Mouse (Mus musculus) Patski (cell line): ENCODE results near the gene Zfp839. TPM values are rescaled to one million over a fixed set of nuclear protein-coding genes. Genes with fewer than 3 reads are reported as not detected.
A peak's percentile ranks its signal among the peaks of the same experiment; 100 is the strongest.

Experiments used
- ATAC-seq: fragments of 100-300 bp; one replicate; pipeline ENCODE4 v1.8.0; 2021
- CTCF ChIA-PET: fragments of 350-600 bp; sonication (Branson Sonifier 250); formaldehyde crosslinking; loops from one replicate; lab custom pipeline; 2022; ENCODE audit warnings: inconsistent platforms; lab: Charles Lee
- POLR2A ChIA-PET: fragments of 350-600 bp; sonication (Branson Sonifier 250); formaldehyde crosslinking; loops from one replicate; lab custom pipeline; 2022; ENCODE audit warnings: antibody characterized with exemption, inconsistent platforms; lab: Charles Lee
- DNase-seq: peaks from one replicate; pipeline ENCODE4 v3.0.0-alpha.2; 2011; ENCODE audit warnings: low read depth, low spot score
- H3K27me3 ChIP-seq: fragments of 371-371 bp; one replicate; pipeline ENCODE4 v1.5.1; 2021
- CTCF ChIP-seq: fragments of 100-300 bp; IDR thresholded peaks from one replicate; pipeline ENCODE4 v1.5.1; 2021
- in situ Hi-C: fragments of 300-500 bp; cut with MboI; formaldehyde crosslinking; loops from 3 replicates; pipeline ENCODE4 v1.11.1; 2018; ENCODE audit warnings: low pct_unique_long_range_greater_than_20kb, mixed read lengths
- polyA plus RNA-seq: library from polyadenylated mRNA; unstranded; gene quantifications from one replicate; pipeline ENCODE4 v1.2.3, GENCODE M21; 2021

Zfp839 gene
- polyA plus RNA-seq, 1 experiment from 2014 or later, result 7.6 TPM

DNA sequence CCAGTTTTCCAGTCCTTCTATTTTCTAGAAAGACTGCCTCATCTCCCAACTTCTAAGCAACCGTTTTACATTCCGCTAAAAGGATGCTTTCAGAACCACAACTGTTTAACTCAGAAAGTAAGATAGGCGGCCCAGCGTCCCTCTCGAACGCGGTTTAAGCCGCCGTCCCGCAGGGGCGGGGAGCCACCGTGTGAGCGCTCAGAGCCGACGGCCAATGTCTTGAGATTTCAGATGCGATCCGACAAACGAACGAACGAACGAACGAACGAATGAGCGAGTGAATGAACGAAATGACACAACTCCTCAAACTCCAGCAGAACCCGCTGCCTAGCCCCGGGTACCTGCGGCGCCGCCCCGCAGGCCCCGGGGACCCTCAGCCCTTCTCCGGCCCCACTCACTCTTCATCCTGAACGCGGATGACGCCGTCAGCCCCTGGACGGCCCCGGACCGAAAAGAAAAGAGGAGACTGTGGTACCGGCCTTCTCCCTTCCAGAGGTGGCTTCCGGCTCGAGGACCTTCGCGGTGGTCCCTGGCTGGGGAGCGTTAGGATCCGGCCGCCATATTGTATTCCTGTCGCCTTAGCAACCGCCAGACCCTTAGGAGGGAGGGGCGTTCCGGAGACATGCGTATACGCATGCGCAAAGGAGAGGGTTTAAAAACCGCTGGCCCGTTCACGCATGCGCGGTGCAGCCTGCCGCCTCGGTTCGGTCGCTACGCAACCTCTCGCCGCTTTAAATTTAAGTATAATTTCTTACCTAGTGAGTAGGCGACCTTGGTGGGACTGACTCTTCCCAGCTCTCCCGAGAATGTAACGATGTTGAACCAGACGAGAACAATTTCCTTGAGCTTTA lies 9.5 kb upstream of the Zfp839 start, which contains the start of gene Mok:
Gene Mok (minus strand): TSS at position 592 of the 851 bp plus-strand sequence.
- POLR2A ChIA-PET, result no interaction called here
- CTCF ChIA-PET, result interaction anchor here (1.3 kb wide), 1 partner anchor 103 kb away, joined by 3 read pairs; the partner anchor contains the start of gene Wdr20
- in situ Hi-C loops, result loop anchor here (5.0 to 10.0 kb wide), 5 partner anchors 106 to 423 kb away; partner anchors contain the start of genes 1700001K19Rik, Ppp2r5c and Wdr20

DNA sequence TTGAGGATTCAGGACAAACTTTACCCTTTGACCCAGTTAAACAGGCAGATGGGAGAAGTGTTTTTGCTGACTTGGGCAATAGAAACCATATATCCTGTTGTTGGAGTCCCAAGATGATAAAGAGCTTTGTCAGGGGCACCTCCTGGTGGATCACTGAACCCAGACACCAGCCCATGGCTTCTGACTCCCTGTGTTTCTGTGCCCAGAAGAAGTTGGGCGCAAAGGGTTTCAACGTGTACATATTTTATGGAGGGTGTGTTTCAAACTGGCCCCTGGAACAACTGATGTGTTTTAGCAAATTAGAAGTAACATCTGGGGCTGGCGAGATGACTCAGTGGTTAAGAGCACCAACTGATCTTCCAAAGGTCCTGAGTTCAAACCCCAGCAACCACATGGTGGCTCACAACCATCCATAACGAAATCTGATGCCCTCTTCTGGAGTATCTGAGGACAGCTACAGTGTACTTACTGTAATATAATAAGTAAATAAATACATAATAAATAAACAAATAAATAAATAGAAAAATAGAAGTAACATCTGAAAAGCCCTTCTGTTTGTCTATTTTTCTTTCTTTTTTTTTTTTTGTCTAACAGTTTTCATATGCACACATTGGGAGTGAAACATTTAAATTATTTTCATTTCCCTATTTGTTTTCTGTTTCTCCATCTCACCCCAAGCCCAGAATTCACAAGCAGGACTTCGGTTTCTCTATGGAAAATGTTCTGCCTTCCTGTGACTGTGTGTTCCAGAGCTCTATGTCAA lies 8.1 kb upstream of the Zfp839 start:
- H3K27me3 ChIP-seq, result no peaks in the 10 kb centered on the region
- ATAC-seq (no peak), DNase-seq (no peak)
- in situ Hi-C loops, result loop anchor here (5.0 to 10.0 kb wide), 5 partner anchors 107 to 425 kb away; partner anchors contain the start of genes 1700001K19Rik, Ppp2r5c and Wdr20
- TF ChIP-seq CTCF, result no peak
- POLR2A ChIA-PET, result no interaction called here
- CTCF ChIA-PET, result interaction anchor here (1.3 to 1.9 kb wide), 3 partner anchors 104 to 245 kb away, joined by 3 to 6 read pairs (median 4); partner anchors contain the start of genes Hsp90aa1 and Wdr20

More for the DNA sequence above, 9.5 kb upstream of the Zfp839 start, which contains the start of gene Mok:
- DNase-seq (peak; percentile 62), ATAC-seq (peak; percentile 24)
- TF ChIP-seq CTCF, result no peak
- no peaks in the 10 kb centered on the region for H3K27me3 ChIP-seq

DNA sequence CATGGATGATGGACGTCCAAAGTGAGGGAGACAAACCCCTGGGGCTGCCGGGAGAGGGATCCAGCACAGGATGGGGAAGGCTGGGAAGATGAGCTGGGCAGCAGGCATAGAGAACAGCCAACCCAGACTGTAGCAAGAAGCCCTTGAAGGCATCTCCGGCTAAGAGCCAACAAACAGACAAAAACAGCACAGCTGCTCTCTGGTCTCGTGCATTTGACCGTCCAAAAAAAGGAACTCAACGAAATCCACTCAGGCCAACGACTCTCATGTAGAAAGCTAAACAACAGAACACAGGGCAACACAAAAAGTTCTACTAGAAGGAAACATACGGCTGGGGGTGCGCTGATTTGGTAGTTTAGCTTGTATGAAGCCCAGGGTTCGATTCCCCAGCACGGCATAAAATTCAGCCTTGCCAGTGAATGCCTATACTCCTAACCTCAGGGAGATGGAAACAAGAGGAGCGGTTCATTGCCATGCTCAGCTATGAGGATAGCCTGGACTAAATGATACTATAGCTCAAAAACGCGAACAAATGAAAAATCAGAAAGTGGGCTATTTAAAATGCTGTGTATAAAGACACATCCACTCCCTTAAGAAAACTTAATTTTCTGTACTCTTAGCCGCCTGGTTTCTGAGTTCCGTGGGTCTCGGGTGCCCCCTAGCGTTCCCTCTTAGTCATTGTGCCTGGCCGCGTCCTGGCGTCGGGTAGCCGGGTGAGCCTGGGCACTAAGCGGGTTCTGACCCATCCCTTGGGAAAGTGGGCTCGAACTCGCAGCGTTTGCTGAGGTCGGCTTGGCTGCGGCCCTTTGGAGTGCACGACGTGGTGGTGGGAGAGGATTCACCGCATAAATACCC lies 6.6 kb upstream of the Zfp839 start:
- peak; percentile 22 for ATAC-seq
- TF ChIP-seq CTCF, result no peak
- H3K27me3 ChIP-seq, result no peaks in the 10 kb centered on the region
- in situ Hi-C loops, result loop anchor here (5.0 to 10.0 kb wide), 5 partner anchors 109 to 426 kb away; partner anchors contain the start of genes 1700001K19Rik, Ppp2r5c and Wdr20
- DNase-seq, result no peak
- POLR2A ChIA-PET, result no interaction called here
- CTCF ChIA-PET, result interaction anchor here (0.6 to 1.9 kb wide), 10 partner anchors 10 to 389 kb away, joined by 3 to 6 read pairs (median 4); partner anchors contain the start of genes Hsp90aa1 and Wdr20

DNA sequence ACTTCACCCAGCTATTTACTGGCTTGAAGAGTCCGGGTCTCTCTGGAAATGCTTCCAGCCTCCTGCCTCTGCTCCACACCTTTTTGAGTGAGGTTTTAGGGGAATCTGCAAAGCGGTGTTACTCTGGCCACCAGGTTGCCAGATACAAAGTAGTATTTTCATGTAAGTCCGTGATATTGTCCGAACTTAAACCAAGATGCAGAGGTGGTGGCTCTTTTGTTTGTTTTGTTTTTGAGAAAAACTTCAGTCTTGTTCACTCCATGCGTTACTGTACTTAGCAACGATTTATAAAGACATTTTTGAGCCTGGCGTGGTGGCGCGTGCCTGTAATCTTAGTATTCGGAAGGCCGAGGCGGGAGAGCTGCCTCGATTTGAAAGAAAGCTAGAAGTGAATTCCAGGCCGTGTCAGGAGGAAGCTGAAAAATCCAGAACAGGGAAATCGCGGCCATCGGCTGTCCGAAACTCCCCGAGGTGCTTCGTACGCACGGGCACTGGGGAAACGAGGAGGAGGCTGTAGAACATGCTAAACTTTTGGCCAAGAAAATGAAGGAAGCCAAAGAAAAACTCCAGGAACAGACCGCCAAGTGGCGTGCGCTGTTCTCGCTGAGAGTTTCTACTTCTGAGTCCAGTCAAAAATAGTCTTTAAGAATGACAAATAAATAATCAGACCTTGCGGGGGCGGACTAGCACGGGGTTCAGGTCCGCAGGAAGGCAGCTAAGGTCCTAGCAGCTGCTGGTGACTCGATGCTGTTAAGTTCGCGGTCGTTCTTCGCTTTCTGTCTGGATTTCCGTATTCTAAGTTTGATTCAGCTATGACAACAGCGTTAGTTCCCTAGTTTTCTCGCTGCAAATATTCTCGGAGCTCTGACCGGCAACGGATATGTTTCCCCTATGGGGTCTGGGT lies 5.6 kb upstream of the Zfp839 start:
- CTCF ChIA-PET, result interaction anchor here (1.0 kb wide), 1 partner anchor 142 kb away, joined by 4 read pairs; the partner anchor contains the start of gene Hsp90aa1
- no peak for TF ChIP-seq CTCF
- in situ Hi-C loops, result loop anchor here (5.0 to 10.0 kb wide), 5 partner anchors 110 to 427 kb away; partner anchors contain the start of genes 1700001K19Rik, Ppp2r5c and Wdr20
- no peaks in the 10 kb centered on the region for H3K27me3 ChIP-seq
- ATAC-seq, result peak; percentile 9
- POLR2A ChIA-PET, result interaction anchor here (0.6 to 1.2 kb wide), 2 partner anchors 35 to 108 kb away, joined by 3 to 5 read pairs; no protein-coding TSS in a partner anchor
- DNase-seq, result no peak

DNA sequence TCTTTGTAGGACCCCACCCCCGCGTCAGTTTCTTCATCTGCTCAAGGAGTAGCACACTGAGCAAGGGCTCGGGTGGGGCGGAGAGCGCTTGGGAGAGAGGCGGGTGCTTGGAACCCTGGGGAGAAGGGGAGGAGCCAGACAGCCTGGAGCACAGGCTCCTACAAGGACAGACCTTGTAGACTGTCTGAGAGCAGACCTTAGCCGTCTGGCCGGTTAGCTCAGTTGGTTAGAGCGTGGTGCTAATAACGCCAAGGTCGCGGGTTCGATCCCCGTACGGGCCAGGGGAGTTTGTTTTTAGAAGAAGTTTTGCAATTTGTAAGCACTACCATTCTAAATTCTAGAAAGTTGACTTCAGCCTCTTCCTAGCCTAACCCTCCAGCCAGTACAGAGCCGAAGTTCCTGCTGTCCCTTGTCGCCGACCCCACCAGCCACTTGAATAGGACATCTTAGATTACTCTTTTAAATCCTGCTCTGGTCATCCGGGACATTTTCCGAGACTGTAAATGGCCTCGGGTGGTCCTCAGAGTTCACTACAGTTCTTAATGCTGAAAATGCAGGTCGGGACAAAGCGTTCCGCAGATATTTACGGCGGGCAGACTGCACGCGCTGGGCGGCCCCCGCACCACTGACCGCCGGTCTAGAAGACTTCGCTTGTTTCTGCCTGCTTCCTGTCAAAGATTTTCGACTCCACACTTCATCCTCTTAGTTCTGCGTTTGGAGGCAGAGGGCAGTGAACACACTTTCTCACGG lies 4.7 kb upstream of the Zfp839 start:
- in situ Hi-C loops, result loop anchor here (10.0 kb wide), 3 partner anchors 111 to 401 kb away; partner anchors contain the start of genes 1700001K19Rik, Ppp2r5c and Wdr20
- peak; percentile 72 for ATAC-seq
- no peak for TF ChIP-seq CTCF
- ChIA-PET CTCF (no interaction called here), POLR2A (interaction anchor here (1.2 kb wide), 1 partner anchor 36 kb away, joined by 3 read pairs; no protein-coding TSS in a partner anchor)
- DNase-seq, result peak; percentile 90
- H3K27me3 ChIP-seq, result no peaks in the 10 kb centered on the region

DNA sequence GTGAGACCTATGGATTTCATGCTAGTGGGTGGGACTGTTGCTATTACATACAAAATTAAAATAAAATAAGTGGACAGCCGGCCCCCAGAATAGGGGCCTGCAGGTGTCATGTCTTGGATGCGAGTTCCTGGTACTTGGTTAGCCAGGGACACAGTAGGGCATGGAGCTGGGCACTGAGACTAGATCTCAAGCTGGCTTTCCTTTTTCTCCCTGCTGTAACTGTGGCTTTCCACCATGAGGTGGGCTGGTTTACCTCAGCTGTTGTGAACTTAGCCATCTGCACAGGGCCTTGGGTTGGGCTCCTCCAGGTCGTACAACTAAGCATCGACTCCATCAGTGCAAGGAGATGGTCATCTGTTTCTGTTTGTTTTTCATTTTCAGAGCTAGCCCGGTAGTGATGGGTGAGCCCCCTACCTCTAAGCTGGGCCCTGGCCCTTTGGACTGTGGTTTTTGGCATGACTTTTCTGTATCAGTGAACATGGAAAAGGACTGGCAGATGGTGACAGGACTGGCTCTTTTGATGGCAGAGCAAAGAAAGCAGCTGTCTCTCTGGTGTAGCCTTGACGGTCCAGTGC lies 3.8 kb upstream of the Zfp839 start:
- no peak for TF ChIP-seq CTCF
- ChIA-PET POLR2A (no interaction called here), CTCF (no interaction called here)
- DNase-seq, result no peak
- in situ Hi-C loops, result loop anchor here (10.0 kb wide), 3 partner anchors 111 to 401 kb away; partner anchors contain the start of genes 1700001K19Rik, Ppp2r5c and Wdr20
- ATAC-seq, result no peak
- H3K27me3 ChIP-seq, result no peaks in the 10 kb centered on the region

DNA sequence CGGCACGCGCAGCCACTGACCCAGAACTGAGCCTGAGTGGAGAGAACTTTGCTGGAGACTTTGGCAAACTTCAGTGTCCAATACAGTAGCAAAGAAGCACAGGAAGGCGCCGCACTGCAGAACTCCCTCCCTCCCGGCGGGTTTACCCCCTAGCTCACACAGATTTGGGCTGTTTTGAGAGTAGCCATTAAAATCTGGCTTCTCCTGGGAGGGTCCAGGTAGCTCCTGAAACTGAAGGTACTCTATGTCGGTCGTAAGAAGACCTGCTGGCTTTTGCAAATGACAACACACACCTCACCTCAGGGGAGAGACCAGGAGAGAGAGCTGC lies 840 bp downstream of the Zfp839 start:
- POLR2A ChIA-PET, result interaction anchor here (0.6 to 1.2 kb wide), 2 partner anchors 15 to 107 kb away, joined by 3 read pairs; no protein-coding TSS in a partner anchor
- in situ Hi-C loops, result no loop called here
- TF ChIP-seq CTCF, result no peak
- ATAC-seq (no peak), DNase-seq (no peak)
- CTCF ChIA-PET, result no interaction called here
- H3K27me3 ChIP-seq, result no peaks in the 10 kb centered on the region

DNA sequence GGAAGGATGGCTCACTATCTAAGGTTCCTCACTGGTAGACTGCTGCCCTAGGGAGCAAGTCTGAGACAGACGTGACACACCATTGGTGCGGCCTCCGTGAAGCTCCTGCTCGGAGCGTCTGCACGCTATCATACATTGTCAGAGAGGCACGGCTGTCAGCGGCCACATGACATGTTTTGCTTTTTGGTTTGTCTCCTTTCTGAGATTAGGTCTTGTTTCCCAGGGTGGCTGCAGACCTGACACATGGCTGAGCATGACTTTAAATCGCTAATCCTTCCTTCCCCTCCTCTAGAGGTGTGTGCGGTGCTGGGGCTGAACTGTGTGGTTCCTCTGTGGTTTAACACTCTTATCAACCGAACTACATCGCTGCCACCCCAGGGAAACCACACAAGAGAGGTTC lies 1.4 kb downstream of the Zfp839 start:
- DNase-seq (no peak), ATAC-seq (no peak)
- H3K27me3 ChIP-seq, result no peaks in the 10 kb centered on the region
- TF ChIP-seq CTCF, result no peak
- CTCF ChIA-PET, result no interaction called here
- in situ Hi-C loops, result no loop called here
- POLR2A ChIA-PET, result interaction anchor here (1.2 kb wide), 1 partner anchor 14 kb away, joined by 3 read pairs; no protein-coding TSS in a partner anchor
